Mouse (Mus musculus) liver, embryonic 14.5 days (tissue): ENCODE results near the gene Egfl7.

Source experiments
- CTCF ChIP-seq: IDR thresholded peaks from 2 replicates; pipeline ENCODE4 v1.5.1; 2016; ENCODE audit warnings: antibody characterized with exemption, low read depth, control low read depth
- EP300 ChIP-seq: IDR thresholded peaks from 2 replicates; pipeline ENCODE4 v1.6.1; 2016; ENCODE audit warnings: antibody characterized with exemption, low read depth

DNA sequence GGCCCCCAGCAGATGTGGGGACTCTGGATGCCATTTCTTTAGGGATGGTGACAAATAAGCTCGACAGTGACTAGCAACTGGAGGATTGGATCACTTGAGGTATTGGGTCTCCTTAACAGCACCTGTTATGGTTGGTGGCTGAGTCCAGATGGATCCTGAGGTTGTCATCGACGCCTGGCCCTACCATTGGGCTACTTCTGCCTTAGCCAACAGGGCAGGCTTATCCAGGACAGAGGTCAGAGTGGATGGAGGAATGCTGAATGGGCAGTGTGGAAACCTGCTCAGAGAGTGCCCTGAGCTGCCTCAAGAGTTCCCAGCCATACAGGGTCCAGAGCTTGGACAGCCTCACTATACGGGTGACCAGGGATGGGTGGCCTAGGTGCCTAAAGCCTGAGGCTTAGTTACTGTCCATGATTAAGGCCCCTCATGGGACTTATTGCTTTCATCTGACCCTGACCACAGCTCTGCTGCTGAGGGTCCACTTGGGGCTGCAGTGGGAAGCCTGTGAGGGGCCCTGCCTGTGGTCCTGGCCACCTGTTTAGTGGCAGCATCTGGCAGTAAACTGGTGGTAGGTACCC lies 54.2 kb downstream of the Egfl7 start:
- TF ChIP-seq CTCF (no peak), EP300 (no peak)
